Mouse (Mus musculus) heart, postnatal 25 days (tissue): ENCODE measurements around the gene Rpgrip1l. TPM values are rescaled to one million over a fixed set of nuclear protein-coding genes. Genes with fewer than 3 reads are reported as not detected.

Experiments used
- DNase-seq: peaks from one replicate; pipeline ENCODE4 v3.0.0; 2022; ENCODE audit warnings: low spot score
- intact Hi-C: fragments of 180-260 bp; cut with DNase I; formaldehyde crosslinking; loops from one replicate; pipeline ENCODE4 v1.15.1; 2025
- total RNA-seq, 2 experiments: library from RNA; stranded (reverse); gene quantifications; 2 replicates each; pipeline ENCODE4 v1.2.3; 2021

The Rpgrip1l gene
- total RNA-seq, 2 experiments from 2014 or later = 3.8 to 5.1 TPM

GRCm38 (mm10) chr8:91170152-91170551, 142.9 kb downstream of the Rpgrip1l start:
- DNase-seq = no peak
- intact Hi-C loops = no loop called here

Other genes starting within 250 kb of the Rpgrip1l start
- 10 to 100 TPM; 27.2 to 31.4 TPM for gene Rbl2, start 243.2 kb downstream of the Rpgrip1l start, total RNA-seq
- gene Aktip, start 113.3 kb downstream of the Rpgrip1l start, total RNA-seq = 10 to 100 TPM; 50.4 to 52.5 TPM
- gene Fto, start 263 bp upstream of the Rpgrip1l start, total RNA-seq = 10 to 100 TPM; 65.9 to 67.1 TPM